Mouse (Mus musculus): ENCODE results near the gene Gigyf2. TPM values are rescaled to one million over a fixed set of nuclear protein-coding genes. Genes with fewer than 3 reads are reported as not detected.

Gene Gigyf2
- total RNA-seq, 2 experiments from 2014 or later = 62.5 to 64.4 TPM

Other genes with a start within 250 kb of the Gigyf2 start
- gene Alppl2, start 237.1 kb upstream of the Gigyf2 start, total RNA-seq (2014; fragmentation: Nextera tagmentation) = not detected in 2 replicates
- gene Alppl2, start 237.1 kb upstream of the Gigyf2 start, total RNA-seq (2017) = not detected in 2 replicates
- gene Alpi, start 225.4 kb upstream of the Gigyf2 start, total RNA-seq (2014; fragmentation: Nextera tagmentation) = not detected in 2 replicates
- gene Alpi, start 225.4 kb upstream of the Gigyf2 start, total RNA-seq (2017) = not detected in 2 replicates
- not detected in 2 replicates for gene Akp3, start 202.0 kb upstream of the Gigyf2 start, total RNA-seq (2014; fragmentation: Nextera tagmentation)
- not detected in 2 replicates for gene Akp3, start 202.0 kb upstream of the Gigyf2 start, total RNA-seq (2017)
- gene Ecel1, start 170.5 kb upstream of the Gigyf2 start, total RNA-seq (2014; fragmentation: Nextera tagmentation) = not detected in 2 replicates
- gene Ecel1, start 170.5 kb upstream of the Gigyf2 start, total RNA-seq (2017) = not detected in 2 replicates
- not detected in 2 replicates for gene Prss56, start 143.7 kb upstream of the Gigyf2 start, total RNA-seq (2014; fragmentation: Nextera tagmentation)
- not detected in 2 replicates for gene Prss56, start 143.7 kb upstream of the Gigyf2 start, total RNA-seq (2017)
- gene Chrnd, start 136.4 kb upstream of the Gigyf2 start, total RNA-seq (2014; fragmentation: Nextera tagmentation) = not detected in 2 replicates
- not detected in 2 replicates for gene Chrnd, start 136.4 kb upstream of the Gigyf2 start, total RNA-seq (2017)
- not detected in 2 replicates for gene Chrng, start 122.3 kb upstream of the Gigyf2 start, total RNA-seq (2014; fragmentation: Nextera tagmentation)
- gene Chrng, start 122.3 kb upstream of the Gigyf2 start, total RNA-seq (2017) = 0.05 TPM in 1 of 2 replicates, not detected in the other
- 82.9 and 93.1 TPM in 2 replicates for gene Eif4e2, start 113.1 kb upstream of the Gigyf2 start, total RNA-seq (2014; fragmentation: Nextera tagmentation)
- 137 and 140 TPM in 2 replicates for gene Eif4e2, start 113.1 kb upstream of the Gigyf2 start, total RNA-seq (2017)
- gene Efhd1, start 62.6 kb upstream of the Gigyf2 start, total RNA-seq (2014; fragmentation: Nextera tagmentation) = not detected in 2 replicates
- 0.98 TPM in 1 of 2 replicates, not detected in the other for gene Efhd1, start 62.6 kb upstream of the Gigyf2 start, total RNA-seq (2017)
- not detected in 2 replicates for gene Kcnj13, start 67.7 kb downstream of the Gigyf2 start, total RNA-seq (2014; fragmentation: Nextera tagmentation)
- gene Kcnj13, start 67.7 kb downstream of the Gigyf2 start, total RNA-seq (2017) = not detected in 2 replicates
- gene Snorc, start 143.3 kb downstream of the Gigyf2 start, total RNA-seq (2014; fragmentation: Nextera tagmentation) = not detected in 2 replicates
- not detected in 2 replicates for gene Snorc, start 143.3 kb downstream of the Gigyf2 start, total RNA-seq (2017)
- not detected in 2 replicates for gene Neu2, start 182.9 kb downstream of the Gigyf2 start, total RNA-seq (2014; fragmentation: Nextera tagmentation)
- not detected in 2 replicates for gene Neu2, start 182.9 kb downstream of the Gigyf2 start, total RNA-seq (2017)
- gene Ngef, start 246.9 kb downstream of the Gigyf2 start, total RNA-seq (2014; fragmentation: Nextera tagmentation) = not detected in 2 replicates
- gene Ngef, start 246.9 kb downstream of the Gigyf2 start, total RNA-seq (2017) = not detected in 2 replicates